Mouse (Mus musculus) gastrocnemius, postnatal 25 days (tissue): ENCODE measurements around the gene Cep131. TPM values are rescaled to one million over a fixed set of nuclear protein-coding genes. Genes with fewer than 3 reads are reported as not detected.

ENCODE experiments used
- DNase-seq: peaks from one replicate; pipeline ENCODE4 v3.0.0; 2022
- total RNA-seq, 2 experiments: library from RNA; stranded (reverse); gene quantifications; 1 replicate in 1 of 2; 2 replicates in 1 of 2; pipeline ENCODE4 v1.2.3; 2021

Cep131 gene
- total RNA-seq, 2 experiments from 2014 or later, result 5.1 to 7.2 TPM

DNA sequence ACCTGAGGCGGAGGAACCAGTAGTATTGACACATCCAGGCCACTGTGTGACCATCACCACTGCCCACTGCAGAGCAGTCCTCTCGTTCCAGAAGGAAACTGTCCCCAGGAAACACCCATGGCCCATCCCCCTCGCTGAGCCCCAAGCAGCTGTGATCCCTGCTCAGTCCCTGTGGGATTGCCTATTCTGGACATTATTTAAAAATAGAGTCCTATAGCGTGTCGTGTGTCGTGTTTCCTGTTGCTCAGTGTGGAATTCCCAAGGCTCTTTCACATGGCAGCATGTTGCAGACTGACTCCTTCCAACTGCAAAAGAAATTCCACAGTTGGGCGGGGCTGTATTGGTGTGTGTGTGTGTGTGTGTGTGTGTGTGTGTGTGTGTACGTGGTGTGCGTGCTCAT is 34.4 kb downstream of the Cep131 start:
- no peak for DNase-seq

DNA sequence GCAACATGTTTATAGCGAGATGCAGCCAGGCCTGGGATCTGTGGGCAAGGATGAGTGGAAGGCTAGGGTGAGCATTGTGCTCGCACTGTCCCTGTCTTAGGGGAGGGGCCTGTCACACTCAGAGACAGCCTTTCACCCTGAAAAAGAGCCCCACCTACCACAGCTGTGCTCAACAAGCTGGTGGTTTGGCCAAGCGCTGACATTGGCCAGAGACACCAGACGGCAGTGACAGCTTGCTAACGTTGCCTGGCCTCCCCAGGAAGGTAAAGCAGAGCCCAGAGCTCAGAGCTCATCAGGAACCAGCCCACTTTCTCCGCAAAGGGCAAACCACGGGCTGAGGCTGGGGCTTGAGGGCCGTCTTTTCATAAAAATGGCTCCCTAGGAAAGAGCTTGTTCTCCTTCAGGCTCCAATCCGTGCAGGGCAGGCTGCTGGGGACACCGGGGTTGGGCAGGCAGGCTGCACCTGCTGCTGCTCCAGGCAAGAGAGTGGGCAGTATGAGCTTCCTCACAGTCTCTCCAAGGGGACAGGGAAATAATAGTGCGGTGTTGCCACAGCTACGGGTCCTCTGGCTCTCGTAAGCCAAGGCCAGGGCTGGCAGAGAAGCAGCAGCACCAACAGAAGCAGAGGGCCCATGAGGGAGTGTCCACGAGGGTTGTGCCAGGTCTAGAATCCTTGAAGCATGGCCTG is 35.4 kb downstream of the Cep131 start:
- no peak for DNase-seq

DNA sequence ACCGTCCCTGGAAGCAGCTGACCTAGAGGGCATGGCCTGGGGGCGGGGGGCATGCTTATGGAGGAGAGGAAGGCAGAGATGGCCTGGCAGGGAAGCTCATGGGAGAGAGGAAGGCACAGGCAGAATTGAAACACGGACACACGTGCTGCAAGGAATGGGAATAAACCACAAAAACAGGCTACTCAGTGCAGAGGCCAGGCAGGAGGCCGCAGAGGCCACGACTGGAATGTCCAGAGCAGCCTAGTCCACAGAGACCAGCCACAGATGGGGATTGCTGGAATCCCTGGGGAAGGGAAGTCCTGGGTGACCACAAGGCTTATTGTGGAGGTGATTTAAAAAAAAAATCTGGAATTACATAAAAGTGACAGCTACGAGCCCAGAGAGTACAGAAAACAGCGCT is 37.6 kb downstream of the Cep131 start:
- no peak for DNase-seq

DNA sequence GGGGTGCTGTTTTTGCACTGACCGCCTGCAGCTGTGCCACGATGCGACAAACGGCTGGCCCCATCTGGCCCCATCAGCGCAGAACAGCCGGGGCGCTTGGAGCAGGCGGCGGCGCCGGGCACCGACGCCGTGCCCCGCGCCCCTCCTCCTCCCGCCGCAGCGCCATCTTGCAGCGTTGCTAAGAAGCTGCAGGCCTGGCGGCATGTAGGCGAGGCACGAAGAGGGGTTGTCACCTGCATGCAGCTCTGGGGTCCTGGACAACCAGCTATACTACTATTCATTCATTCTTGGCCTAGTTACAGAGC is 38.4 kb downstream of the Cep131 start:
- DNase-seq, result no peak

DNA sequence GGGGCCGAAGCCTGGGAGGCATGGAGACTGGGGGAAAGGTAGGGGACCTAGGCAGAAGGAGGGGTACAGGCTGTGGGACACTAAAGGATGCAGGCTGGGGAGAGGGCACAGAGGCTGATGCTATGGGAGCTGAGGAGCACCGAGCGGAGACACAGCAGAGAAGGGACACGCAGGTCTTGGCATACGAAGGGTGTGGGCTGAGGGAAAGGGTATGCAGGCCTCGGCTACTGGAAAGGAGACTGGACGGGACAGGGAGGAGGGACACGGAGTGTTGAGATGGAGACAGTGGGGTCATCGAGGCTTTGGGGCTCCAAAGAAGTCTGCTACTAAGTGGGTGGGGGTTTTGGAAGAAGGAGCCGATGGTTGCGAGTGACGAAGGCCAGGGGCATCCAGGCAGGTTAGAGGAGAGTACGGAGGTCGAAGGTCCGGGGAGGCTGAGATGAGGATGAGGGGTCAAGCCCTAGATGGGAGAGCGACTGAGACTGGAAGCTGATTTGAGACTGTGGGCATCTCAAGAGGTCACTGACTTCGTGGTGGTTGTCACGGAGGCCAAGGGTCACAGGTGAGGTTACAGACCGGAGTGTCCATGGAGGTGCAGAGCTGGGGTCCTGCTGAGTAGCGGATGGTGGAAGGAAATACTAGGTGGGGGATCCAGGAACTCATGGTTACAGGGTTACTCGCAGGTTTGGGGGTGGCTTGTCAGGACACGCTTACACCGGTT is 38.9 kb downstream of the Cep131 start:
- no peak for DNase-seq

DNA sequence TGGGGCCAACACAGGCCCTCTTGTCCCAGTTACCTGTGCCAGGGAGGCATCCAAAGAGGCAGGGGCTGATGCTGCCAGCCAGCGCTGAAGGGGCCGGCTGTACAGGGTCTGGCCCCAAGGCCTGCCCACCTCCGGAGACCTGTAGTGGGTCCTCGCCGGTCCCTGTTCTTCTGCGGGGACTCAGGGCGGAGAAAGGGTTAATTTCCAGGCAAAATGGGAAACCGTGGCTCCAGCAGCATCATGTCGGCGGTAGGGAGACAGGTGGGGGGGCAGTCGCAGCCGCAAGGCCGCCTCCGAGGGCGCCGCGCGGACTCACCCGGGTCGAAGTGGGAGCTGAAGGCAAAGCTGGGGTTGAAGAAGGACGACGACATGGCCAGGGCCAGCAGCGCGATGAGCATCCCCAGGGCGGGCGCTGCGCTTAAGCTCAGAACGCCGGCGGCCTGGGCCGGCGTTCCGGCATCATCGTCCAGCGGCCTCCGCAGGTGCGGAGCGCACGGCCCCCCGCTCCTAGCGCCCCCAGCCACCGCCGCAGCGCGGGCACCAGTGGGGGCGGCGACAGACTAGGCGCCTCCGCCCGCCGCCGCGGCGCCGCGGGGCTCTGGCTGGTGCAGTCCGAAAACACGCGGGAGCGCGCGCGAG is 40.0 kb downstream of the Cep131 start, which contains the start of gene Aatk:
TSS of gene Aatk (minus strand) at position 615 of the 639 bp plus-strand sequence.
- no peak for DNase-seq

DNA sequence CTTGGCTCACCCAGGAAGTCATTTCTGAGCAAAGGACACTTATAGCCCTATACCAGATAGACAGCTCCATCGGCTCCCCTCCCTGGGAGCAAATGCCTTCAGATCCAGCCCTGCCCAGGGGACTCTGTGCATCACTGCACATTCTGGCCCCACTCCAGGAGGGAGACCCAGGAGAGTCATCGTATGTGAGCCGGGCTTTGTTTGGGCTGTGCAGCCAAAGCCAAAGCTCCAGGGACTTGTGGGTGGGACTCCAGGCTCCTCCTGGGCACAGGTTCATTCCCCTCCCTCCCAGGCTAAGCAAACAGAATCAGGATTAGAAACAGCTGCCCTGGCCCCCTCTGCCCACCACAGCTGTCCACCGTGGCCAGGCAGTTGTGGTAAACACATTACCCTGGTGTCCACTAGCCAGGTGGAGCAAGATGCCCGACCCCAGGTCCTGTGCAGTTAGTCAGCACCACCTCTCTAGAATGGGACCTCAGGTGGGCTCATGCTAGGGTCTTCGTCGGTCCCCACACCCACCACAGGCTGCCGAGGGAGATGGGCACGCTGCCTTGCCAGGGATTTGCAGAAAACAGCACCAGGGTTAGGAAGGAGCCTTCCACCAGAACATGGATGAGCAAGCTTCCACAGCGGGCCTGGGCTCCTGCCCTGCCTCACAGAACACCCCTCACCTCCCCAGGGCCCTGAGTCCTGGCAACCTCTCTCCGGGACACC is 40.6 kb downstream of the Cep131 start:
- peak; percentile 42 for DNase-seq

DNA sequence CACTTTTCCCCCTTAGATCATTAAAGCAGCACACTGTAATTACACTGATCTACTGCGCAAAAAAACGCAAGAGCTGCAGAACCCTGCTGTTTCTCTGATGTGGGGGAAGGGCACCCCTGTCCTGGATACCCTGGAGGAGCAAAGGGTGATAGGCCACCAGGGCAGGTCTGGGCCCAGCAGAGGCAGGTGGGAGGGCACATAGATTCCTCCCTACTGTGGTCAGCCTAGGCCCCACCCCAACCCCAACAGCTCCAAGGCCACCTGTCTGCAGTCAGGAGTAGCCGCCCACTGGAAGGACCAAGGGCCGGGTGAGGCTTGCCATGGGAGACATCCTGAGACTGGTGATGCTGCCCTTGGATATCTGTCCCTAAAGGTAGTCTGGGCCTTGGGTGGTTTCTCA is 41.3 kb downstream of the Cep131 start:
- no peak for DNase-seq

DNA sequence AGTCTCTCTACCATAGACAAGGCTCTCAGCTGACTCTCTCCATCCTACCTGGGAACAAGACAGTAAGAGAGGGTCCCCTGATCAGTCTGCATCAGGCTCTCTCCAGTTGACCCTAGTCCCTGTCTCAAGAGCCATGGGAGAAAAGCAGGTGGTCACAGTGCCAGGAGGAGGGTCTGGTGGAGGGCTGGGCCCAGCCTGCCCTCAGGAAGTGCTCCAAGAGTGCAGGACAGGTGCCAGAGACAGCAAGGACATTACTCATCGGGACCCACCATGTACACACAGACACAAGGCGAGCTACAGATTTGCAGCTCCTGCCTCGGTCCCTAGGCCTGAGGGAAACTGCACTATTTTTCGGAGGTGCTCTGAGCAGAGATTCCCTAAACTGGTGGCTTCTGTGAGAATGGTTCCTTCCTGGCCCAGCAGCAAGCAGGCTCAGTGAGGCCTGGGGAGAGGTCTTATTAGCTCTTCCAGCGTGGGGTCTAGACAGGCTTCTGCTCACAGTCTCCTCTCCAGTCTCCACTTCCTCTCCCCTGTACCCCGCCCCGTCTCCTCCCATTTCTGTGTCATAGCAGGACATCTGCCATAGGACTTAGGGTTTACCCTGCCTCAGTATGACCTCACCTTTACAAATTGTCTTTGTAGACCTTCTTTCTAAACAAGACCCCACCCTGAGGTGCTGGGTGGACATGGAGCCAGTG is 44.3 kb downstream of the Cep131 start:
- DNase-seq, result no peak

DNA sequence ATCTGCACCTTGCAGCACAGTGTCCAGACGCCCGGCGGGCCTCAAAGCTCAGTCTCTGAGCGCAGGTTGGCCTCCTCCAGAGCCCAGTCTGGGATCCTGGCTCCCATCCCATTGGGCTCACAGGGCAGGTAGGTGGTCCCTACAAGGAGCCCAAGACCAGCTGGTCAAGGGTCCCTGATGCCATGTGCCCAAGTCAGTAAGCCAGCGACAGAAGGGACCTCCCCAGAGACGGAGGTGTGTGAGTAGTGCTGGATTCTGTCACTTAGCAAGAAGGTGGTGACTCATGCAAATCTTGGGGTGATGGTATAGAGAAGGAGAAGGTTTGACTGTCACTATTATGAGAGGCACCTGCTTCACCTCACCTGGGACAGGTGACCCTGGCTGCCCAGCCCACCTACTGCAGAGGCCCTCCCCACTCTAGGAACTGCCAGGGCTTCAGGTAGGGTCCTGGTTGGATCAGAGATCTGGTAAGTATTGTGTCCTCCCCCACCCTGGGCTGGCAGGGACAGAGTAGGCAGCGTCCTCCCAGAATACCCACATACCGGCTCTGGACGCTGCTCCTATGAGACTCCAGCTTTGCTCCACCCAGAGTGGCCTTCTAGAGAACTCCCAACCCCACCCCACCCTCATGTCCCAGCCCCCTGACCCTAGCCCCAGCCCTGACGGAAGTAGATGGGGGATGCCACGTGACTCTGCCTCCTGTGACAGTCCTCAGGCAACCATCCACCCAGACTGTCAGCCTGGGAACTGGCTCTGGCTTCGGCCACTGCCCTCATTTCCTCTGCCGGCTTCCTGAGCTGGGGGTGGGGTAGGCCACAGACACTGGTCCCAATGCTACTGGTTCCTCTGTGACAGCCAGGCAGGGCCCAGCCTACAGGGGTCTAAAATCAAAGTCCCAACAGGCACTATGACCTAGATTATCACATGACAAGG is 45.2 kb downstream of the Cep131 start:
- peak; percentile 78 for DNase-seq

DNA sequence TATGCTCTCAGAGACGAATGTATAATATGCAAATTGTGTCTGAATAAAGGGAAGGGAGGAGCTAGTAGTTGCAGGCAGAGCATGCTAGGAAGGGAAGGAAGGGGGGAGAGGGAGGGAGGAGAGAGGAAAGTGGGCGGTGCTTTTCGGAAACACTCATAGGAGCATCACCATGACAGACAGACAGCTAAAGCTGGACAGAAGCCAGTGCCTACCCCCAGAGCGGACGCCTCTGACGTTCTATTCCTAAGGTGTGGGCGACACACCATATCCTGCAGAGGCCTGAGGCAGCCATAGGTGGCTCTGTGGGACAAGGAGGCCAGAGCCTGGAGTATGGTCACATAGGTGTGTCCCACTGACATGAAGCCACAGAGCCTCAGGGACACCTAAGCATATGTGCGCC is 46.2 kb downstream of the Cep131 start:
- DNase-seq, result no peak

DNA sequence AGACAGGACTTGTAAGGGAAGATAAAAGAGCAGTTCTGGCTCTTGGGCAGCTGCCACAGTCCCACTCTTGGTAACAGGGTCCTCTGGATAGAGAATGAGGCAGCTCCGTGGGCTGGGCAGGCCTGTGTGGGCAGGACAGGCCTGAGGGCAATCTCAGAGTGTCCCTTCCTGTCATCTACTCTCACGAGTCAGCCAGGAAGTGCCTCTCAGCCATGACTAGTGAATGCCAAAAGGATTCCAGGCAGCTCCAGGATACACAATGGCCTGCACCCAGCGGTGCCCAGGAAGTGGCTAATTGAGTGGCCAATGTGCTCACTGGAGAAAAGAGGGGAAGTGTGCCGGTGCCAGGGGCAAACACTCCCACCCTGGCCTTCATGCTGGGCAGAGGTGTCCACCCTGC is 47.0 kb downstream of the Cep131 start:
- no peak for DNase-seq

DNA sequence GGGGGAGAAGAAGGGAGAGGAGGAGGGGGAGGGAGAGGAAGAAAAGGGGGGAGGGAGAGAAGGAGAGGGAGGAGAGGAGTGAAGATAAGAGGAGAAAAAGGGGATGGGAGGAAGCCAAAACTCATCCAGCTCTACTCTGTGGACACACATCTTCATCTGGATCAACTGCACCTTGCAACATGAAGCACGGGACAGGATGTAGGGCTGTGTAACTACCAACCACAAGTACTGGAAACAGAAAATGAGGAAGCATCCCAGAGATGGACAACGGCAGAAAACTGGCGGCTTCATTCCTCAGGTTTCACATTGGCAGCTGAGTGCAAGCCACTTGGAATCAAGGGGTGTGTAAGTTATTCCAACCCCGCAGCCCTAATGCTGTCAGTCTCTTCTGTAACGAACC is 51.9 kb downstream of the Cep131 start:
- DNase-seq, result no peak

DNA sequence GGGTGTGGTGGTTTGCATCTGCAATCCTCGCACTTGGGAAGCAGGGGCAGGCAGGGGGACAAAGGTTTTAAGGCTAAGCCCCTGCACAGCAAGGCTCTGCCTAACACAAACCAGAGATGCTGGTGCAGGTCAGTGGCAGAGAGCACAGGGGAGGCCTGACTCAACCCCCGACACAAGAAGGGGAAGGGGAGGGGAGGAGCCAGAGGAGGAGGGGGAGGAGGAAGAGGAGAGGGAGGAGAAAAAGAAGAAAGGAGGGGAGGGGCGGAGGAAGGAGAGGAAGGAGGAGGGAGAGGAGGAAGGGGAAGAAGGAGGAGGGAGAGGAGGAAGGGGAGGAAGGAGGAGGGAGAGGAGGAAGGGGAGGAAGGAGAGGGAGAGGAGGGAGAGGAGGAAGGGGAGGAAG is 52.3 kb downstream of the Cep131 start:
- no peak for DNase-seq

DNA sequence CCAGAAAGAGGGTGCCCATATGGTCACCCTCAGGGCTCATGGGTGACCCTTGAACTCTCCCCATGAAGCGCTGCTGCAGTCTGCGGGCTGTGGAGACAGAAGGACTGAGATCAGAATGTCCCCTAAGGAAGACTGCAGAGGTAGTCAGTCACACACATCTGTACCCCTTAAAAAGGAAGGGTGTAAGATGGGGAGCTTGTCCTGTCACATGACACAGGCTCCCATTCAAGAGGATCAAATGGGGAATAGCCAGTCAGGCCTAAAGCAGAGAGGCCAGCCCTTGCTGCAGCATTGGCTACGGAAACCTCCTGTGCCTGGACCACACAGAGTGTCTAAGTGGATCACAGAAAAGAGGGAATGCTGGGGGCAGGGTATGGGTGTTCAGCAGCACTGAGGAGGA is 53.2 kb downstream of the Cep131 start:
- no peak for DNase-seq

DNA sequence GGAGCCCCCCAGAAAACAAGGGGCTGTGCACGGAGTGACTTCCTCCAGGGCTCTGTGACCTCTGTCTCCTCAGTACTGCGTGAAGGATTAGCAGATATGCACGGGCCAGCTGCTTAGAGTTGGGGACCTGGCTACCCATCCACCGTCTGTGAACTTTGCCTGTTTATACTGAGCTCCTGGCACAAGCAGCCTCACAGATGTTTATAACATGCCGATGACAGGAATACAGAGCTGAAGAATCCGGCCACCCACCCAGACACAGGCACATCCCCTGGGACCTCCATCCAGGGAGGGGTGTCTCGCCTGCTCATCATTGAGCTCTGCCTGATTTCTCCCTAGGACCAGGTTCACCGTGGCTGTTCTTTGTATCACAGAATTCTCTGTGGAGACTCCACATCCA is 54.6 kb downstream of the Cep131 start:
- DNase-seq, result no peak

DNA sequence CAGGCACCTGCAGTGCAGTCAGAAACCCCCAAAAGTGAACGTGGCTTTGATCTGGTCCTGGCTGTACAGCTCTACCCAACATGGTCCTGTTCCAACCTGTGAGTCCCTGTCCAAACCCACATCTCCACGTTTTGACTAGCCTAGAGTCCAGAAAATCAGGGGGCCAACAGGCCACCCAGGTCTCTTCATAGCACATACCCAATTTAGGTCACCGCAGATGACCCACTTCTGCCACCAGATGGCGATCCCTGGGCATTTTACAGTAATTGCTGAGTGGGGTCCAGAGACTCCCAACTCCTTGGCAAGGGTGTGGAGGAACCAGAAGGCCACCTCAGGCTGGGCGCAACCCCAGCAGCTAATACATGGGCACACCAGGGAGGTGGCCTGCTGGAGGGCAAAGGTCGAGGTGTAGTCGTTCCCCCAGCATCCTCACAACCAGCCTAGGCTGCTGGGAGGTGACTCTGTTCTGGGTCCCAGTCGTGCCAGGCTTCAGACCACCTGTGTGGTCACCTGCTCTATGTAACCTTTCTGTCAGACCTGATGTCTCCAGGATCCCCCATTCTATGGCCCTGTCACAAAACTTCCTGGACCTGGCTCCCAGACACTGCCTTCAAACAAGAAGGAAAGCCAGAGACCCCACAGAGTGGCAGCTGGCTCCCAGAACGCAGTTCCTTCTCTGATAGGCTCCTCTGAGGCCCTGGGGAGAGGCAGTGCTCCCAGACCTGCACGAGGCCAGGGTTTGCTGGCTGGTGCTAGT is 56.3 kb downstream of the Cep131 start:
- no peak for DNase-seq

DNA sequence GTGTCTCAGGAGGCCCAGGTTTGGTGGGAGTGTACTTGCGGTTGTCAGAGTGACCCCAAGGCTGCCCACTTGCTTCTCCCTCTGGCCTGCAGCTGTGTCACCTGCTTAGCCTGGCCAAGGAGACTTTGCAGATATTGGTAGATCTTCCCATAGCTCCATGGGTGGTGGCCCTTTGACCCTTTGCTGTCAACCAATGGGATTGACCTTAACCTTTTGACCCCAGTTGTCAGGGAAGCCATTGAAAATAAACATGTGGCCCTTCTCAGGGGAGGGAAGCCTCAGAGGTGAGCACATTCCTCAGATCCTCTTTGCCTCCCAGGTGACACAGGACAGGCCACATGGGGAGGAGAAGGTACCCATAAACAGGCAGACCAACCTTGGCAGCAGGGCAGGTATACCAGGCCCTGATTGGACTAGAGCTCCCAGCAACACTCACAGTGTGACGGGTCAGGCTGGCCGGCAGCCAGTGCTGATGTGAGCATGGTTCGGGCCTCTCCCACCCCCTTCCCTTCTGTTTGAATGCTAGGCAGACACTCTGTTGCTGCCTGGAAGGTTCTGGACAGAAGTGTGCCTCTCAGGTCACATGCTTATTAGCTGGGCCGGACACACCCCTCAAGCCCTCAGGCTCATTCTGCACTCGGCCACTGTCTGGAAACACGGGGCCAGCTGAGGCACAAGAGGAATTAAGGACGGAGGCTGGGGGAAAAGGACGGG is 57.0 kb downstream of the Cep131 start:
- no peak for DNase-seq

DNA sequence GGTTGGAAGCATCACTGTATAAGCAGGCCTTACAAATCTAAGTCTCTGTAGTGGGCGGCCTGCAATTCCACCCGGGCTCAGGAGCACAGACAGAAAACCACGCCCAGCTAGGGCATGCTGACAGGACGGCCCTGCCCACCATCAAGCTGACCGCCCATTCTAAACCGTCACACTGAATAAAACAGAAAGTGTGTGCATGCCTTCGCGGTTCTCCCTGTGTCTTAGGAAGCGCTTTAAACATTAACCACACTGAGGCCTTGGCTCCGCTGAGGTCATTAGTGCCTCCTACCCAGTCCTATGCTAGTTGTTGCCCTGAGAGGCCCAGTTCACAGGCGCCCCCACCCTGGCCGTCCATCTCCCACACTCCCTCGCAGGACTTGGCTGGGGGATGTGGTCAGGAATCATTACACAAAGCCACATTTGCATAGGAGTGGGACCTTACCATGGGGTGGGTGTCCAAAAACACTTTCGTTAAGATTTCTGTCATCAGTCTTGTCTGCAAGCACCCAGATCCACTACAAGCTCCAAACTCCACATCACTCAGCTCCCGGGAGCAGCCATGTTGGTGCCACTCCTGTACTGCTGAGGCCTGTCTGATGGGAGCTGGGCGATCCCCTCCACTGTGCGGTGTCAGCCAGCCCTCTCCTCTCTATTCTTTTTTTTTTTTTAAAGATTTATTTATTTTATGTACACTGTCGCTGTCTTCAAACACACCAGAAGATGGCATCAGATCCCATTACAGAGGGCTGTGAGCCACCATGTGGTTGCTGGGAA is 58.1 kb downstream of the Cep131 start:
- no peak for DNase-seq
